Mouse (Mus musculus) CD8-positive naive resting alpha-beta T cell, adult 2 months (primary cell): ENCODE data around the gene Msto1.
"Not testable (repeated sequence)": the region's sequence is repeated elsewhere in the genome, so short reads cannot be mapped to it uniquely, and the experiment has no call there.

Experiments used
- DNase-seq, 2 experiments: peaks; one replicate each; pipeline ENCODE4 v3.0.0; 2022; ENCODE audit warnings: low read depth in 2 of 2, low spot score in 2 of 2

The Msto1 gene

DNA sequence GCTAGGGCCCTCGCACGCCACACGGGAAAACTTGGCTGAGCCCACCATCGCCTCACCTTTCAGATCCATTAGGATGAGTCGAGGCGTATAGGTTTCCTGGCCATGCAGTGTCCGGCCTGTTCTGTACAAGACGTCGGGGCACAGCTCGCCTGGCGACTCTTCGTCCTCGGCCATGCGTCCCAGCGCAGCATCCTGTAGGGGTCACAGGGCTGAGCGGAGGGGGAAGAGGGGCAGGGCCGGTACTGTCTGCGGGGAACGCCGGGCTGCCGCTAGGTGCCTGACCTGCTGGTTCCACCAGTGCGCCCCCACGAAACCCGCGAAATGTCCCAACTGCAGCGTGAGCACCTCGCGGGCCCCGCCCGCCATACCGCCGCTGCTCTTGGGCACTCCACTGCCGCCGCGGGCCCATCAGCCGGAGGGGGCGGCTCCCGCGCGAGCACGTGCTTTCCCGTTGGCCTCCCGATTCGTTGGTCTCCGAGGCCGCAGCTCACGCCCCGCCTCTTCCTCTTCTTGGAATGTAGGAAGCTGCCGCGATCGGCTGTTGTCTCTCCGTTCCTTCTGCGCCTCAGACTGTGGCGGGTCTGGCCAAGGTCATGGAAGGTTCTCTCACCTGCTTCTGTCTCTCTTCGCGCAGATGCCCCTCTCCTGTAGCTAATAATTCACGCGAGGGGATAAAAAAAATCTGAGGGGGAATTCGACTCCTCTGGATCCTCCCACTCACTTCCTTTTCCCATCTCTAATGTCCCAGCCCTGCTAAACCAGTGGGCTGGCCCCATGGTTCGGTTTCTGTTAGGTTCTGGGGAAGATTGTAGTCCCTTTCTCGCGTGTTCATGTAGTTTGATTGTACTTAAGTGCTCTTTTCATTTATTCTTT, at the start of gene Msto1:
Gene Msto1 (minus strand): TSS at position 489 of the 873 bp plus-strand sequence.
- DNase-seq = peak; percentile 87 to 89

DNA sequence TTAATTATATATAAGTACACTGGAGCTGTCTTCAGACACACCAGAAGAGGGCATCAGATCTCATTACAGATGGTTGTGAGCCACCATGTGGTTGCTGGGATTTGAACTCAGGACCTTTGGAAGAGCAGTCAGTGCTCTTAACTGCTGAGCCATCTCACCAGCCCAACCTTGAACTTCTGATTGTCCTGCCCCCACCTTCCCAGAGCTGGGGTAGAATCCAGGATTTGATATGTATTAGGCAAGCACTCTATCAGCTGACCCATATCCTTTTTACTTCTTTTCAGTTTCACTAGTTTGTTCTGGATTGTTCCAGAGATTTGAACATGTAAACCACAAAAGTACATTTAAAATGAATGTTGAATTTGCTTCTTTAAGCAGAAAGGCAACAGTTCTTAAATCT, 49.4 kb upstream of the Msto1 start:
- not testable (repeated sequence) for DNase-seq

DNA sequence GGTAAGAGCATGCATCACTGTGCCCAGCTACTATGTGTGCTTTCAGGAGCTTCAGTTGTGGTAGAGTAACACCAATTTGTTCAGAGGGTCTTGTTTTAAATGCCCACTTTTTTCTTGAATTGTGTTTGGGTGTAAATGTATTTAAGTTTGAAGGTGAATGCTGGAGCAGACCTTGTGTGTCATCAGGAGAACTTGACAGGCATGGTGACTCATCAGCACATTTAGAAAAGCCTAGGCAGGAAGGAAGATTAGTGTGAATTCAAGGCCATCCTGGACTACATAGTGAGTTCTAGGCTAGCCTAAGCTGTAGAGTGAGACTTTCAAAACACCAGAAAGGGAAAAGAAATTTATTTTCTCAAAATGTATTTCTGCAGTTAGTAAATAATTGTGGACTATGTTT, 39.9 kb upstream of the Msto1 start:
- DNase-seq = no peak

DNA sequence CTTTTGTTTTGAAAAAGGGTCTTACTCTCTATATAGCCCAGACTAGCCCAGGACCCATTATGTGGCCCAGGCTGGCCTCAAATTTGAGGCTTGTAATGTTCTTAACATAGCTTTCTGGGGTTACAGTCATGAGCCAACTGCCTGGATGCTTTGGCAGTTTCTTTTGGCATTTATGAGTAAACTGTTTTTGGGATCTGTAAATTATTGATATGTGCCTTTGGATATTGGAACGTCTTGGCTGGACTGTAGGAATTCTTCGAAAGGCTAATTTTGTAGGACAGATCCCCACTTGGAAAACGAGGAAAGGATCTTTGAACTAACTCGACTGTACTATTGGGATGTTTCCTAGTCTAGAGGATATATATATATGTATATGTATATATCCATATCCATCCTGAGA, 39.4 kb upstream of the Msto1 start:
- DNase-seq = no peak

DNA sequence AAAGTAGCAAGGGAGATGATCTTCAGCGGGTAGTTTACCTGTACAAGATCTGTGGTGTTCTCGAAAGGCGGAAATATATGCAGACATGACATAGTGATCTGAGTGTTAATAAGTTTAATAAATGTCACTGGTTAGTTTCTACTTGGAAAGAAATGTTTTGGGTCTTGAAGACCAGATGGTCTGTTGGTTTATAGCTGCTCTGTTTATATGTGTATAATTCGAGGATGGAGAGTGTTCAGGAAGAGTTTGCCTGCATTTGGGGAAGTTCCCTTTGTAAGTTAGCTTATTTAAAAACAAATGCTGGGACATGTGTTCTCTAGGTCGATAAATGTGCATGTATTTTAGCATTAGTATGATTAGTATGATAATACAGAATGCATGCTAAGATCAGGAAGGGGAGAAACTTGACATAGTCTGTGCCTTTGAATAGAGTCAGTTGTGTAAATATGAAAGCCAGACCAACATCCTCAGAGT, 37.6 kb upstream of the Msto1 start:
- DNase-seq = no peak

DNA sequence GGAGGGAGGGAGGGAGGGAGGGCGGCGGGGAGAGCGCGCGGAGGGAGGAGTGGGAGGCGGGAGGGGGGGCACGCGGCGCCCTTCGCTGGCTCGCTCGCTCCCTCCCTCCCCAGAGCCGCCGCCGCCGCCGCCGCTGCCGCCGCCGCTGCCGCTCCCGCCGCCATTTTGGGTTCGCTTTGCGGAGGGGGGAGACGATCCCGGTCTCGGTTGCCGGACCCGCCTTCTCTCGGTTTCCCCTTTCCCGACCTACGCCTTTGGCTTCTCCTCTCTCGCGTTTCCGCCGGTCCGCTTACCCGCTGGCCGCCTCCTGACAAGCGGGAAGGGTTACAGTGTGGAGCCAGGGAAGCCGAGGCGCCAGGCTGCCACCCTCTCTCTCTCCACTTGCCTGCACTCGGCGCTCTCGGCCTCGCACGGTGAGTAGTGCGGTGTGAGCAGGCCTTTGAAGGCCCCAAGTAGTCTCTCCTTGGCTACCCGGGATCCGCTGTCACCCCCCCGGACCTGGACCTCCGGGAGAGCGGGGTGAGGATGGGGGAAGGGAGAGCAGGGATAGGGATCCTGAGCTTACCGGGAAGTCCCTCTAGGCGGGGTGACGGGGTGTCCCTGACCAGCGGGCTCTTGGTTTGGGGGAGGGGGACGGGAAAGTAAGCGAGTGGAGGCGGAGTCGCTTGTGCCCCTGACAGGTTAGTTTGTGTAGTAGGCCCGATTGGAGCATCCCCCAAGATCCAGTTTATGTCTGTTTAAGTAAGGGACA, 37.0 kb upstream of the Msto1 start, which contains the start of the genes Ash1l and Dap3:
Gene Ash1l (plus strand): TSS at position 47 of the 751 bp plus-strand sequence.
Gene Dap3 (minus strand): TSS at position 606 of the 751 bp plus-strand sequence.
- peak; percentile 72 to 82 for DNase-seq

DNA sequence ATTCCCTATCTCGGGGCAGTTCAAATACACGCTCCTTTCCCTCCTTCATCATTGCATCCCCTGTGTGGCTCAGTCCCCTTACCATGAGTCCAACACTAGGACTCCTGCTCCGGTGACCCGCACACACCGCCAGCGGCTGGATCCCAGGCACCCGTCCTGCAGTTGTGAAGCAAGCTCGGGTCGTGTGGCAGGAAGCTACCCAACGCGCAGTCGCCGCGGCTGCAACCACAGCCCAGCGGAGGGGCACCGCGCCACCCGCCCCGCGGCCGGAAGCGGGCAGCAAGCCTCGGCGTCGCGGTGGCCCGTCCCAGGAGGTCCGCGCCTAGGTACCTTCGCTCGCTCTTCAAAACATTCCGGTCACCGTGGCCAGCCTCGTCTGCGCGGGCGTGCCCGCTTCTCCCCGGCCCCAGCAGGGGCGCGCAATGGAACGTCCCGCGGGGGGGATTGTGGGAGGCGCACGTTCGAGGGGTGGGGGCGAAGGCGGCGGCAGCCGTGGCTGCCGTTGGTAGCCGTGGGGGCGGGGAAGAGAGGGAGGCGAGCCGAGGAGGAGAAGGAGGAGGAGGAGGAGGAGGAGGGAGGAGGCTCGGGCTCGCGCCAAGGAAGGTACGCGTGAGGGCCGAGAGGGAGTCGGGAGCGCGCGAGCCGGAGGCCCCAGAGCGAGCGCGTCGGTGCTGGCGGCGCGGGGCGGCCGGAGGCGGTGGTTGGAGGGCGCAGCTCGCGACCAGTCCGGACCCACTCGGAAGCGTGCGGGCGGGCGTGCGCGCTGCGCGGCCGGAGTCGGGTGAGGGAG, 36.2 kb upstream of the Msto1 start:
- DNase-seq = peak; percentile 70 to 75

DNA sequence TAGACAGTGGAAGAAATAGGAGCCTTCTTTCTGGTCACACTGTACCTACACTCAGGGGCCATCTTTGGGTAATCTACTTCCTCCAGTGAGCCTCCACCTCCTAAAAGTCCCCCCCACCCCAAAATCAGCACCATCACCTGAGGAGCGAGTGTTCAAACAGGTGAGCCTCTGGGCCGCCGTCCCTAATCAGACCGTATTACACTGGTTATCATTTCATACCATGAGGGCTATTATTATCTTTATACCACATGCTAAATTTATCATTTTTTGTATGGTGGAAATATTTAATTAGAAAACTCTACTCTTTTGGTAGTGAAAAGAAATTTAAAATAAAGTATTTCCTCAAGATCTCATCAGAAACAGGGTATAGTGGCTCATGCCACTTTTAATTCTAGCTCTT, 30.3 kb upstream of the Msto1 start:
- no peak for DNase-seq

DNA sequence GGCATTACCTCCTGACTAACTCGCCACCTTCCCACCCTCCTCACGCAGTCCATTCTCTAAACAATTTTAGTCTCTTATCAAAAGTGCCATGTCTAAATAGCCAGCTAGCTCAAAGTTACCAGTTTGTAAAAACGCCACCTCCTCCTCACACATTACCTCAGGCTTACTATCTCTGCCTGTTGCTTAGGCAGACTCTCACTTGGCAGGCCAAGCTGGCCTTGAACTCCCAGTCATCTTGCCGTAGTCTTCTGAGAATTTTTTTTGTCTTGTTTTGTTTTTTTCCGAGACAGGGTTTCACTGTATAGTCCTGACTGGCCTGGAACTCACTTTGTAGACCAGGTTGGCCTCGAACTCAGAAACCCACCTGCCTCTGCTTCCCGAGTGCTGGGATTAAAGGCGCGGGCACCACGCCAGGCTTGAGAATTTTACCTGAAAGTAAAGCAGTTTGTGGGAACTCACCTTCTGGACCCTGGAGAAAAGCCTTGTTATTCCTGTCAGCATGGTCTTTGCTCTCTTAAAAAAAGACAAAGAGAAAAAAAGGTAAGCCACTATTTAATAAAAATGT, 28.6 kb upstream of the Msto1 start:
- no peak for DNase-seq

DNA sequence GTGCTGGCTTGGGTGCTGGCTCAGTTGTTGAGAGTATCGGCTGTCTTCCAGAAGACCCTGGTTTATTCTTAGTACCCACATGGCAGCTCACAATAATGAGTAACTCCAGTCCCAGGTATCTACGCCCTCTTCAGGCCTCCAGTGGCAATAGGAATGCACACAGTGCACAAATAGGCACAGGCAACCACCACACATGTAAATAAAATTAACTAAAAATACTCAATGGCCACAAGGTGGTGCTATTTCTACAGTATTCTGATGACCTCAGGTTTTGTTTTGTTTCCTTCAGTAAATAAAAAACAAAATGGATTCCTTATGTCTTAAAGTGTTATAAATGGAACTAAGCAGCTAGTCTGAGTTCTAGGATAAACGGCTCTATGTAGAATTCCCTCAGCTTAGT, 25.9 kb upstream of the Msto1 start:
- DNase-seq = peak; percentile 24 to 48

DNA sequence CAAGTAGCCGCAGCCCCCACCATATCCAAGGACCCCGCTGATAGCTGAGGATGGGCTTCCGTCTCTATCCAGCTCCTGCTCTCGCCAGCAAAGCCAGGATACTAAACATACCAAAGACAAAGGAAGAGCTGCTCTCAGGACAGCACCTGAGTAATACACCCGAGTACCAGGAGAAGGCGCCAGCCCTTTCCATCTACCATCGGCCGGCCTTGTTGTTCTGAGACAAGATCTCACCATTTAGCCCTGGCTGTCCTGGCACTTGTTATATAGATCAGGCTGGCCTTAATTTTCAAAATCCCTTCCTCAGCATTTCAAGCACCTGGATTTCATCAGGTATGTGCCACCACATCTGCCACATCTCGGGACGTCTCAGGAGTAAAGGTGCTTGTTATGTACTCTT, 25.3 kb upstream of the Msto1 start:
- no peak for DNase-seq

DNA sequence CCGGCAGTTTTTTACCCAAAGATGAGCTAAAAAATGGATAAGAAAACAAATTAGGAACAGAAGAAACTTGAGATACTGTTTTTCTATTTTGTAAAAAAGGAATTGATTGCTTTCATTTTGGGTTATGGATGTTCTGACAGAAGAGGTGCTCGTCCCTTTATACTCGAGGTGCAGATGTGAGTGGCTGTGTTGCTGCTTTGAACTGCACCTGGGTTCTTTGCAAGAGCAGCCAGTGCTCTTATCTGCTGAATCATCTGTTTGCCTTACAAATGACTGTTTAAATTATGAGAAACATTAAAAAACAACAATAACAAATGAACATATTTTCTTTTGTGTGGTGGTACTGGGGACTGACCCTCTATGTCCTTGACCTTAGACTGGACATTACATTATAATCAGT, 15.7 kb upstream of the Msto1 start:
- no peak for DNase-seq

DNA sequence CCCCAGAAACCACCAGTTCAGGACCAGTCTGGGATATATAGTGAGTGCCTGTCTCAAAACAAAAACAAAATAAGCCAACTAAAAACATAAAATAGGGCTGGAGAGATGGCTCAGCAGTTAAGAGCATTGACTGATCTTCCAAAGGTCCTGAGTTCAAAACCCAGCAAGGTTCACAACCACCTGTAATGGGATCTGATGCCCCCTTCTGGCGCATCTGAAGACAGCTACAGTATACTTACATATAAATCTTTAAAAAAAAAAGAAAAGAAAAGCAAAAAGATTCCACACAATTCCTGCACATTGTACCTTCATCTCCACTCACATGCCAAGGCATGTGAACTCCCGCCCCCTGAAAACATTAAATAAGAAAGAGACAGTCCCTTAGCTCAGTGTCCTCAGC, 11.9 kb upstream of the Msto1 start:
- no peak for DNase-seq

DNA sequence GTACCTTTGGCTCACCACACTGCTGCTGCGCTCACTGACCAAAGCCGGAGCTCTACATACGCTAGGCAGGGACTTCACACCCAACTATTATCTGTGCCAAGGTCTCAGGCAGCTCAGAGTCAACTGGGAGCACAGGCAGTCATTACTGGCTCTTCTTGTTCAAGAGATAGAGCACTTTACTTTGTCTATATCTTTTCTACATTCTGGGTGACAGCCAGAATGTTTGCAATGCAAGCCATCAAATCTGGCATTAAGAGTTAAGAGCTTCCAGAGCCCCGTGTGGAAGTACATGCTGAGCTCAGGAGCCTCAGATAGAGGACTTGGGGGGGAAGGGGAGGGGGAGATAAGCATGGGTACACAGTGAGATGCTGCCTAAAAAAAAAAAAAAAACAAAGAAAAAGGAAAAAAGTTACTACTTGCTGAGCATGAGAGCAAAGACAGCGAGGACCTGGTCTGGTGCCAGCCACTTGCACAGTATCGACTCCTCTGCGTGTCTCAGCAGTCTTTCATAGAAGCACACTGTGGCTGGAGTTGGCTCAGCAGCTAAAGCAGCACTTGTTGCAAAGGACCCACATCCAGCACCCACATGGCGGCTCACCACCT, 10.3 kb upstream of the Msto1 start:
- no peak for DNase-seq

DNA sequence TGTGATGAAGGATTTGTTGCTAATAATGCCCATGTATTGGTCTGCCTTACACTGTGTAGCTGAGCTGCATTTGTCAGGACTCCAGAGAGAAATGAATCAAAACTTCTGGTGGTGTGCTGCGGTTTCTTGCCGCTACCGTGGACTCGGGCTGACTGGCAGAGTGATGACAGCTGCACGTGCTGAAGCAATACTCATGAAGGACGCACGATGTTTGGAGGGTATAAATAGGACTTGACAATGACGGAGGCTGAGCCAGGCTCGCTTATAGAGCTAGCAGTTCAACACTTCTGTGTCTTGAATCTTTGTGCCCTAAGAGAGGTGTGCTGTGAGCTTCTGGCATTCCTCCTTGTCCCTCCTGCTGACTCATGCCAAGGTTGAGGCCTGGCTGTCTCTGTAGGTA, 7.6 kb upstream of the Msto1 start:
- DNase-seq = no peak

DNA sequence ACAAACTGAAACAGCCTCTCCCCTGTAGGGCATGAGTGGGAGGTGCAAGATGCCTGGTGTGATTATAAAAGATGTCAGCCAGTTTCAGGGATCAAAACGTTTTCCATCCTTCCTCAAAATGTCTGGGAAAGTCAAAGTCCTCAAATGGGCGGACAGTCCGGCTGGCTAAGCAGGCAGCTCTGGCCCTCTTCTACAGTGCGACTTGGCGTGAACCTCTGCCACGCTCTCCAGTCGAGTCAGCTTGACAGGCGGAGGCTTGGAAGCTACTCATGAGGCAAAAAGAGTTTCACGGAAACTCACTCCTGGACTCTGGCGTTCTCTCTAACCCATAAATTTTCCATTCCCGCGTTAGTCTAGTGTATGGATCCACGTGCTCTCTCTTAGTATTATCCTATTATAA, 5.2 kb upstream of the Msto1 start:
- DNase-seq = no peak

DNA sequence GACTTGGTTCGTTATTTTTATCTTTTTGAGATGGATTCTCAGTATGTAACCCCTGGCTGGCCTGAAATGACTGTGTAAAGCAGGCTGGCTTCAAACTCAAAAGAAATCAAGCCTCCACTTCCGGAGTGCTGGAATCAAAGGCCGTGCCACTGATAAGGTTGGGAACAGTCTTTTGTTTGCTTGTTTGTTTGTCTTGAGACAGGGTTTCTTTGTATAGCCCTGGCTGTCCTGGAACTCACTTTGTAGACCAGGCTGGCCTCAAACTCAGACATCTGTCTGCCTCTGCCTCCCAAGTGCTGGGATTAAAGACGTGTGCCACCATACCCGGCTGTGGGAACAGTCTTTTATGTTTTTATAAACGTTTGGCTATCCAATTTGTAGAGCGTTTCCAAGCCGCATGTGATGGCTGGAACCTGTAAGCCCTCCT, 598 bp upstream of the Msto1 start:
- DNase-seq = no peak

DNA sequence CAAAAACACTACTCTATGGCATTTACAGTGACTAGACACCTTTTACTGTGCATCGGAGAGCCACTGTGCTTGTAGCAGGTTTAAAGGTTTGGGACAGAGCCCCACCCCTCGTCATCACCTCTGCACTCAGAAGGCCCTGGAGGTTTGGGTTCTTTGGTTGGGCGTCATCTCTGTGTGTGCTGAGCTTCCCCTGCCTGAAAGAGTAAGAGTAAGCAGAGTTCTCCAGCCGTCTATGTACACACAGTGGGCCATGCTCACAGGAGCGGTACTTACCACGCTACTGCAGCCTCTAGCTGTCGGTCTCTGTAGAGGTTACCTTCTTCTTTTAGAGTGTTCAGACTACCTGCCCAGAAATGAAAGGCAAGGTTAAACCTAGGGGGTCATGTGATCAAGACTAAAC, 1.2 kb downstream of the Msto1 start:
- DNase-seq = no peak

DNA sequence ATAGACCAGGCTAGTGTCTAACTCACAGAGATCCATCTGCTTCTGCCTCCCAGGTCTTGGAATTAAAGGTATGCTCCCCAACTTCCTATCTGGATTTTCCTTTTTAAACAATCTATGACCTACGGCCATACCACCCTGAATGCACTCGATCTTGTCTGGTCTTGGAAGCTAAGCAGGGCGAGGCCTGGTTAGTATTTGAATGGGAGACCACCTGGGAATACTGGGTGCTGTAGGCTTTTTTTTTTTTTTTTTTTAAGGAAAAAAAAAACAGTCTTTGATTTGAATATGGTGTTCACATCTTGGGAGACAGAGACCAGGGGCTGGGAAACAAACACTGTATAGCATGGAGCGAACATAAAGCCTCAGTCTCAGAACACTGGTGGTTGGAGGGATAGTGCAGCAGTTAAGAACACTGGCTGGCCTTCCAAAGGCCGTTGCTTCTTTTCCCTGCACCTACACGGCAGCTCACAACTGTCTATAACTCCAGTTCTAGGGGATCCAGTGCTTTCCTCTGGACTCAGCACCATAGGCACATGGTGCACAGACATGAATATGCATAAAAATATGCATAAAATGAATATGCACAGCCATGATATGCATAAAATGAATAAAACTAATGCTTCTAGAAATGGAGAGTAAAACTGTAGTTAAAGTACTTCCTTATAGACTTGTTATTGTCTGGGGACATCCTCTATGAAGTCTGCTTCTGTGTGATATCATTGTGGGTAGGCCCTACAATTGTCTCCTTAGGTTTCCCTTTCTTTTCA, 7.2 kb downstream of the Msto1 start:
- no peak for DNase-seq

DNA sequence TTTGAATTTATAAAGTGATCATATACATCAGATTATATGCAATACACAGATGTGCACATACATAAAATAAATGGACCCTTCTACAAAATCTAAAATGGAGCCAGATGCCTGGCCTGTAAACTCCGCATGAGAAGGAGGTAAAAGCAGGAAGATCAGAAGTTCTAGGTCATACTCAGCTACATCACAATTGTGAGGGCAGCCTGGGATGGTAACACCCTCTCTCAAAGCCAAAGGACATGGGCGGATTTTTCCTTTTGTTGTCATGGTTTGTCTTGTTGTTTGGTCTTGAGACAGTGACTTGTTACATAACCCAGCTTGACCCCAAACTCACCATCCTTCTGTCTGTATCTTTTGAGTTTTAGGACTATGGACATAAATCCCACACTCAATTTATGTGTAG, 8.1 kb downstream of the Msto1 start:
- DNase-seq = no peak
